Mouse (Mus musculus) neural tube, embryonic 10.5 days (tissue): Measurements from ENCODE around the gene Psme1.

Source experiments
- DNase-seq: peaks from one replicate; pipeline ENCODE4 v3.0.0-alpha.2; 2017; ENCODE audit warnings: low spot score; ENCODE audit errors: extremely low spot score

The Psme1 gene

GRCm38 (mm10) chr14:55570588-55570987 is 7.3 kb upstream of the Psme1 start:
- DNase-seq, result no peak

GRCm38 (mm10) chr14:55571760-55572159 is 6.2 kb upstream of the Psme1 start:
- DNase-seq, result no peak

- no peak for DNase-seq
Measured at GRCm38 (mm10) chr14:55575302-55575701, 2.6 kb upstream of the Psme1 start, which contains the start of gene Fitm1. TSS of gene Fitm1 (plus strand) at chr14:55575617.

- no peak for DNase-seq
Measured at GRCm38 (mm10) chr14:55575711-55576110, 2.2 kb upstream of the Psme1 start.

GRCm38 (mm10) chr14:55576376-55576775 is 1.5 kb upstream of the Psme1 start:
- DNase-seq, result no peak

- DNase-seq, result no peak
Measured at GRCm38 (mm10) chr14:55578668-55579269, 846 bp downstream of the Psme1 start.

- DNase-seq, result no peak
Measured at GRCm38 (mm10) chr14:55579511-55580496, 1.9 kb downstream of the Psme1 start.

- no peak for DNase-seq
Measured at GRCm38 (mm10) chr14:55580731-55581130, 2.8 kb downstream of the Psme1 start.

- no peak for DNase-seq
Measured at GRCm38 (mm10) chr14:55581981-55582681, 4.2 kb downstream of the Psme1 start.

GRCm38 (mm10) chr14:55584303-55584701 is 6.4 kb downstream of the Psme1 start:
- no peak for DNase-seq

GRCm38 (mm10) chr14:55584702-55585565 is 7.0 kb downstream of the Psme1 start, which contains the start of gene Emc9:
TSS of gene Emc9 (minus strand) at chr14:55585302.
- peak; percentile 64 for DNase-seq

GRCm38 (mm10) chr14:55585566-55585960 is 7.6 kb downstream of the Psme1 start:
- DNase-seq, result no peak

GRCm38 (mm10) chr14:55586149-55586548 is 8.2 kb downstream of the Psme1 start:
- no peak for DNase-seq

GRCm38 (mm10) chr14:55589271-55589670 is 11.3 kb downstream of the Psme1 start:
- no peak for DNase-seq

GRCm38 (mm10) chr14:55589771-55590448 is 12.0 kb downstream of the Psme1 start:
- DNase-seq, result no peak

- DNase-seq, result peak; percentile 86
Measured at GRCm38 (mm10) chr14:55590748-55591330, 12.9 kb downstream of the Psme1 start, which contains the start of gene Psme2. TSS of gene Psme2 (minus strand) at chr14:55591113.

- DNase-seq, result peak; percentile 86
Measured at GRCm38 (mm10) chr14:55591331-55591891, 13.5 kb downstream of the Psme1 start, which contains the start of gene Rnf31. TSS of gene Rnf31 (plus strand) at chr14:55591708.

- DNase-seq, result no peak
Measured at GRCm38 (mm10) chr14:55592226-55592625, 14.3 kb downstream of the Psme1 start.

GRCm38 (mm10) chr14:55596036-55596690 is 18.2 kb downstream of the Psme1 start:
- no peak for DNase-seq
